Mouse (Mus musculus) intestine, embryonic 16.5 days (tissue): Measurements from ENCODE around the gene Eif4g3. TPM values are rescaled to one million over a fixed set of nuclear protein-coding genes. Genes with fewer than 3 reads are reported as not detected.

ENCODE experiments used
- ATAC-seq: fragments of 200-750 bp; cut with Nextera tagmentation; 2 replicates; pipeline ENCODE4 v1.8.0; 2017; ENCODE audit warnings: moderate TSS enrichment, moderate library complexity
- H3K27ac ChIP-seq: fragments of 300-500 bp; sonication (generic); 2 replicates; pipeline ENCODE4 v1.5.1; 2014; ENCODE audit warnings: mild to moderate bottlenecking, low read length
- H3K27me3 ChIP-seq: fragments of 300-500 bp; sonication (generic); replicated peaks from 2 replicates; pipeline ENCODE4 v1.6.1; 2014; ENCODE audit warnings: low read length, control low read depth, mixed read lengths; ENCODE audit not compliant: control insufficient read depth, insufficient read depth
- H3K36me3 ChIP-seq: fragments of 300-500 bp; sonication (generic); 2 replicates; pipeline ENCODE4 v1.6.1; 2014; ENCODE audit warnings: low read length, control low read depth; ENCODE audit not compliant: control insufficient read depth, insufficient read depth
- H3K4me1 ChIP-seq: fragments of 300-500 bp; sonication (generic); 2 replicates; pipeline ENCODE4 v1.6.1; 2014; ENCODE audit warnings: low read length, control low read depth, mixed read lengths; ENCODE audit not compliant: control insufficient read depth, insufficient read depth
- H3K4me2 ChIP-seq: fragments of 300-500 bp; sonication (generic); 2 replicates; pipeline ENCODE4 v1.6.1; 2014; ENCODE audit warnings: low read depth, low read length, control low read depth
- H3K4me3 ChIP-seq: fragments of 300-500 bp; sonication (generic); 2 replicates; pipeline ENCODE4 v1.5.1; 2014; ENCODE audit warnings: mild to moderate bottlenecking, low read length
- H3K9ac ChIP-seq: fragments of 300-500 bp; sonication (generic); 2 replicates; pipeline ENCODE4 v1.6.1; 2014; ENCODE audit warnings: low read depth, low read length
- H3K9me3 ChIP-seq: fragments of 300-500 bp; sonication (generic); 2 replicates; pipeline ENCODE4 v1.6.1; 2016; ENCODE audit warnings: low read length, control low read depth; ENCODE audit not compliant: control insufficient read depth
- WGBS: fragments of 180-500 bp; shearing (Covaris S2); extraction: QIAGEN DNeasy Blood & Tissue Kit; methylation state at CpG from one replicate; pipeline ENCODE4 v1.1.7; 2014; 5-methylcytosine and 5-hydroxymethylcytosine counted together
- polyA plus RNA-seq: library from polyadenylated mRNA; unstranded; fragments of >200 nt; fragmentation: Nextera tagmentation; extraction: Ambion mirVana; gene quantifications from 2 replicates; pipeline ENCODE4 v1.2.1, GENCODE M21; 2015

The Eif4g3 gene
- polyA plus RNA-seq, 1 experiment from 2014 or later = 16.4 TPM

- H3K4me2 ChIP-seq = no peak overlapping the region
- H3K4me1 ChIP-seq = peaks cover 11% of the 10 kb centered on the region; the same call in 1 of the 2 replicates
- no peaks in the 10 kb centered on the region for H3K36me3 ChIP-seq
- no peak overlapping the region for H3K9ac ChIP-seq
- 76% methylated on average over 17 of the region's 17 CpGs for WGBS
- no peaks in the 10 kb centered on the region for H3K27me3 ChIP-seq
- H3K27ac ChIP-seq = no peak overlapping the region
- ATAC-seq = no peak
- H3K4me3 ChIP-seq = no peak overlapping the region
- H3K9me3 ChIP-seq = no peaks in the 10 kb centered on the region
Observed at GRCm38 (mm10) chr4:138137804-138138203, 145.0 kb downstream of the Eif4g3 start.

GRCm38 (mm10) chr4:138138219-138138618, 145.4 kb downstream of the Eif4g3 start:
- ATAC-seq = no peak
- H3K9me3 ChIP-seq = no peaks in the 10 kb centered on the region
- H3K9ac ChIP-seq = no peak overlapping the region
- no peak overlapping the region for H3K4me2 ChIP-seq
- 81% methylated on average over 7 of the region's 7 CpGs for WGBS
- no peak overlapping the region for H3K27ac ChIP-seq
- H3K36me3 ChIP-seq = no peaks in the 10 kb centered on the region
- H3K4me3 ChIP-seq = no peak overlapping the region
- no peaks in the 10 kb centered on the region for H3K27me3 ChIP-seq
- H3K4me1 ChIP-seq = peaks cover 11% of the 10 kb centered on the region; the same call in 1 of the 2 replicates

- H3K36me3 ChIP-seq = 0 out of 2 replicates have a peak, but pooled peaks cover 2% of the 10 kb centered on the region
- WGBS = 57% methylated on average over 7 of the region's 7 CpGs
- peak; percentile 80 for ATAC-seq
- no peak overlapping the region for H3K4me3 ChIP-seq
- H3K4me1 ChIP-seq = peaks cover 11% of the 10 kb centered on the region; the same call in 1 of the 2 replicates
- H3K9me3 ChIP-seq = no peaks in the 10 kb centered on the region
- H3K27me3 ChIP-seq = no peaks in the 10 kb centered on the region
- H3K27ac ChIP-seq = peak overlapping the region; percentile 86
- no peak overlapping the region for H3K4me2 ChIP-seq
- H3K9ac ChIP-seq = no peak overlapping the region
Observed at GRCm38 (mm10) chr4:138141358-138141757, 148.5 kb downstream of the Eif4g3 start.

GRCm38 (mm10) chr4:138147176-138147575, 154.4 kb downstream of the Eif4g3 start:
- H3K4me2 ChIP-seq = no peak overlapping the region
- no peaks in the 10 kb centered on the region for H3K27me3 ChIP-seq
- WGBS = 87% methylated on average over 8 of the region's 8 CpGs
- H3K36me3 ChIP-seq = peaks cover 4% of the 10 kb centered on the region; the same call in 1 of the 2 replicates
- H3K9ac ChIP-seq = no peak overlapping the region
- ATAC-seq = no peak
- H3K4me3 ChIP-seq = no peak overlapping the region
- no peak overlapping the region for H3K27ac ChIP-seq
- H3K9me3 ChIP-seq = no peaks in the 10 kb centered on the region
- peaks cover 5% of the 10 kb centered on the region for H3K4me1 ChIP-seq

GRCm38 (mm10) chr4:138149977-138150376, 157.2 kb downstream of the Eif4g3 start:
- H3K27ac ChIP-seq = no peak overlapping the region
- no peaks in the 10 kb centered on the region for H3K27me3 ChIP-seq
- H3K4me3 ChIP-seq = no peak overlapping the region
- H3K36me3 ChIP-seq = peaks cover 8% of the 10 kb centered on the region; the same call in 1 of the 2 replicates
- no peak overlapping the region for H3K9ac ChIP-seq
- WGBS = 64% methylated on average over 4 of the region's 4 CpGs
- peak; percentile 92 for ATAC-seq
- peaks cover 3% of the 10 kb centered on the region; the same call in 1 of the 2 replicates for H3K4me1 ChIP-seq
- H3K4me2 ChIP-seq = no peak overlapping the region
- H3K9me3 ChIP-seq = no peaks in the 10 kb centered on the region

- Histone ChIP-seq H3K36me3 (peaks cover 10% of the 10 kb centered on the region; the same call in 1 of the 2 replicates), H3K27ac (no peak overlapping the region), H3K9ac (no peak overlapping the region), H3K27me3 (no peaks in the 10 kb centered on the region), H3K9me3 (no peaks in the 10 kb centered on the region), H3K4me2 (no peak overlapping the region), H3K4me3 (no peak overlapping the region), H3K4me1 (peaks cover 3% of the 10 kb centered on the region; the same call in 1 of the 2 replicates)
- no peak for ATAC-seq
- 85% methylated on average over 9 of the region's 9 CpGs for WGBS
Observed at GRCm38 (mm10) chr4:138151226-138151625, 158.4 kb downstream of the Eif4g3 start.

GRCm38 (mm10) chr4:138153980-138154379, 161.2 kb downstream of the Eif4g3 start:
- no peak overlapping the region for H3K4me2 ChIP-seq
- H3K27ac ChIP-seq = no peak overlapping the region
- WGBS = 62% methylated on average over 3 of the region's 3 CpGs
- H3K4me1 ChIP-seq = peaks cover 3% of the 10 kb centered on the region; the same call in 1 of the 2 replicates
- no peaks in the 10 kb centered on the region for H3K27me3 ChIP-seq
- H3K9ac ChIP-seq = no peak overlapping the region
- H3K9me3 ChIP-seq = no peaks in the 10 kb centered on the region
- H3K4me3 ChIP-seq = no peak overlapping the region
- ATAC-seq = no peak
- H3K36me3 ChIP-seq = peaks cover 12% of the 10 kb centered on the region; the same call in 1 of the 2 replicates

- Histone ChIP-seq H3K36me3 (peaks cover 8% of the 10 kb centered on the region), H3K27me3 (no peaks in the 10 kb centered on the region)
- ATAC-seq = no peak
Observed at GRCm38 (mm10) chr4:138160918-138161317, 168.1 kb downstream of the Eif4g3 start.

GRCm38 (mm10) chr4:138161550-138161949, 168.7 kb downstream of the Eif4g3 start:
- no peak for ATAC-seq
- WGBS = 61% methylated on average over 3 of the region's 3 CpGs
- H3K36me3 ChIP-seq = peaks cover 9% of the 10 kb centered on the region

More at GRCm38 (mm10) chr4:138160918-138161317, 168.1 kb downstream of the Eif4g3 start:
- Histone ChIP-seq H3K4me2 (no peak overlapping the region), H3K9ac (no peak overlapping the region), H3K27ac (peak overlapping the region; percentile 14; the same call in 1 of the 2 replicates), H3K9me3 (no peaks in the 10 kb centered on the region), H3K4me3 (no peak overlapping the region), H3K4me1 (no peaks in the 10 kb centered on the region)
- 70% methylated on average over 5 of the region's 5 CpGs for WGBS

GRCm38 (mm10) chr4:138163836-138164235, 171.0 kb downstream of the Eif4g3 start:
- Histone ChIP-seq H3K27me3 (no peaks in the 10 kb centered on the region), H3K27ac (no peak overlapping the region), H3K9me3 (no peaks in the 10 kb centered on the region), H3K4me2 (no peak overlapping the region), H3K9ac (no peak overlapping the region), H3K4me1 (no peaks in the 10 kb centered on the region), H3K4me3 (no peak overlapping the region), H3K36me3 (peaks cover 10% of the 10 kb centered on the region)
- ATAC-seq = no peak
- WGBS = 74% methylated on average over 2 of the region's 2 CpGs

More at GRCm38 (mm10) chr4:138161550-138161949, 168.7 kb downstream of the Eif4g3 start:
- Histone ChIP-seq H3K9me3 (no peaks in the 10 kb centered on the region), H3K27ac (no peak overlapping the region), H3K9ac (no peak overlapping the region), H3K27me3 (no peaks in the 10 kb centered on the region), H3K4me1 (no peaks in the 10 kb centered on the region), H3K4me3 (no peak overlapping the region), H3K4me2 (no peak overlapping the region)
